Mouse (Mus musculus) cortical plate, adult 2 months (tissue): ENCODE results near the gene Ccdc155.

Experiments used
- CTCF ChIP-seq: fragments of 200-500 bp; IDR thresholded peaks from 2 replicates; pipeline ENCODE4 v1.5.1; 2011; ENCODE audit warnings: mild to moderate bottlenecking, control low read depth, low read length; ENCODE audit not compliant: insufficient read depth; ENCODE audit errors: extremely low read depth
- POLR2A ChIP-seq: fragments of 200-500 bp; IDR thresholded peaks from 2 replicates; pipeline ENCODE4 v1.6.1; 2011; ENCODE audit warnings: mild to moderate bottlenecking, low read length, control low read depth; ENCODE audit not compliant: insufficient read depth; ENCODE audit errors: extremely low read depth

DNA sequence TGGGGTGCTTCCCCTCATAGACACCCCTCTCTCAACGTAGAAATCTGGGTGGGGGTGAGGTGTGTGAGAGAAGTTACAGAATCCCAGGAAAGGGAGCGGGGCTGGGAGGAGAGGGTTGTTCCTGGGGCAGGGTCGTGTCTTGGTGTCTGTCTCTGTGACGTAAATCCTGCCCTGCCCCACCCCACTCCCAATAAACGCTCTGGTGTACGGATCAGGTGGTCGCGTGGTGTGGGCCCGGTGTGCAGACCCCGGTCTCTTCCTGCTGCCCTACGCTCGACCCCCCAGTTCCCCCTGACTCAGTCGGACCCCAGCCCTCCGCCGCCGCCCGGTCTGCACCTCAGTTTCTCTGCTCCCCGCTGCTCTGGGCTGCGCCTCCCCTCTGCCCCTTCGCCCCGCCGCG lies 28.8 kb downstream of the Ccdc155 start:
- TF ChIP-seq CTCF (no peak), POLR2A (peak; percentile 39; the same call in 1 of the 2 replicates)
